Mouse (Mus musculus) left cerebral cortex, adult 8-10 months (tissue): ENCODE results near the gene Wiz. TPM values are rescaled to one million over a fixed set of nuclear protein-coding genes. Genes with fewer than 3 reads are reported as not detected.
A peak's percentile ranks its signal among the peaks of the same experiment; 100 is the strongest.

Experiments
- DNase-seq, 2 experiments: peaks; one replicate each; pipeline ENCODE4 v3.0.0; 2022; ENCODE audit warnings: low spot score in 2 of 2
- total RNA-seq, 4 experiments: library from RNA; stranded (reverse); gene quantifications; 2 replicates each; pipeline ENCODE4 v1.2.4; 2022

Wiz gene
- 10 to 100 TPM; 46.6 to 50.3 (median 49.1) TPM for total RNA-seq

GRCm38 (mm10) chr17:32389101-32389659 lies at the start of gene Wiz:
Gene Wiz, minus strand, starts transcription at chr17:32389439.
- peak; percentile 88 to 95 for DNase-seq

GRCm38 (mm10) chr17:32437106-32437505 lies 47.9 kb upstream of the Wiz start:
- DNase-seq = no peak

- DNase-seq = no peak
Observed at GRCm38 (mm10) chr17:32435151-32435550, 45.9 kb upstream of the Wiz start.

GRCm38 (mm10) chr17:32434324-32434723 lies 45.1 kb upstream of the Wiz start:
- no peak for DNase-seq

GRCm38 (mm10) chr17:32431972-32432371 lies 42.7 kb upstream of the Wiz start:
- no peak for DNase-seq

GRCm38 (mm10) chr17:32426610-32427009 lies 37.4 kb upstream of the Wiz start:
- no peak for DNase-seq

- no peak for DNase-seq
Observed at GRCm38 (mm10) chr17:32424034-32424433, 34.8 kb upstream of the Wiz start, which contains the start of gene Pglyrp2. Gene Pglyrp2, minus strand, starts transcription at chr17:32424167.

GRCm38 (mm10) chr17:32420781-32421180 lies 31.5 kb upstream of the Wiz start:
- no peak for DNase-seq

- DNase-seq = no peak
Observed at GRCm38 (mm10) chr17:32419989-32420388, 30.8 kb upstream of the Wiz start.

GRCm38 (mm10) chr17:32416771-32417170 lies 27.5 kb upstream of the Wiz start:
- DNase-seq = no peak

GRCm38 (mm10) chr17:32415417-32416020 lies 26.3 kb upstream of the Wiz start:
- no peak for DNase-seq

- DNase-seq = no peak
Observed at GRCm38 (mm10) chr17:32411898-32412297, 22.7 kb upstream of the Wiz start.

- DNase-seq = no peak
Observed at GRCm38 (mm10) chr17:32403417-32403816, 14.2 kb upstream of the Wiz start, which contains the start of gene Rasal3. Gene Rasal3, minus strand, starts transcription at chr17:32403583.

GRCm38 (mm10) chr17:32402779-32403157 lies 13.5 kb upstream of the Wiz start:
- DNase-seq = no peak

GRCm38 (mm10) chr17:32402011-32402778 lies 13.0 kb upstream of the Wiz start:
- DNase-seq = no peak

GRCm38 (mm10) chr17:32396266-32396665 lies 7.0 kb upstream of the Wiz start:
- no peak for DNase-seq

- no peak for DNase-seq
Observed at GRCm38 (mm10) chr17:32393944-32394343, 4.7 kb upstream of the Wiz start.

GRCm38 (mm10) chr17:32388370-32389100 lies 704 bp downstream of the Wiz start:
- DNase-seq = no peak

GRCm38 (mm10) chr17:32387986-32388369 lies 1.3 kb downstream of the Wiz start:
- DNase-seq = no peak

GRCm38 (mm10) chr17:32386659-32387432 lies 2.4 kb downstream of the Wiz start:
- DNase-seq = no peak

- no peak for DNase-seq
Observed at GRCm38 (mm10) chr17:32383661-32384060, 5.6 kb downstream of the Wiz start.
